Mouse (Mus musculus) 3T3-L1 (cell line): ENCODE results near the gene Fuz.

Source experiments
- DNase-seq: peaks from one replicate; pipeline ENCODE4 v3.0.0-alpha.2; 2015; ENCODE audit warnings: low read depth, low spot score

The Fuz gene

DNA sequence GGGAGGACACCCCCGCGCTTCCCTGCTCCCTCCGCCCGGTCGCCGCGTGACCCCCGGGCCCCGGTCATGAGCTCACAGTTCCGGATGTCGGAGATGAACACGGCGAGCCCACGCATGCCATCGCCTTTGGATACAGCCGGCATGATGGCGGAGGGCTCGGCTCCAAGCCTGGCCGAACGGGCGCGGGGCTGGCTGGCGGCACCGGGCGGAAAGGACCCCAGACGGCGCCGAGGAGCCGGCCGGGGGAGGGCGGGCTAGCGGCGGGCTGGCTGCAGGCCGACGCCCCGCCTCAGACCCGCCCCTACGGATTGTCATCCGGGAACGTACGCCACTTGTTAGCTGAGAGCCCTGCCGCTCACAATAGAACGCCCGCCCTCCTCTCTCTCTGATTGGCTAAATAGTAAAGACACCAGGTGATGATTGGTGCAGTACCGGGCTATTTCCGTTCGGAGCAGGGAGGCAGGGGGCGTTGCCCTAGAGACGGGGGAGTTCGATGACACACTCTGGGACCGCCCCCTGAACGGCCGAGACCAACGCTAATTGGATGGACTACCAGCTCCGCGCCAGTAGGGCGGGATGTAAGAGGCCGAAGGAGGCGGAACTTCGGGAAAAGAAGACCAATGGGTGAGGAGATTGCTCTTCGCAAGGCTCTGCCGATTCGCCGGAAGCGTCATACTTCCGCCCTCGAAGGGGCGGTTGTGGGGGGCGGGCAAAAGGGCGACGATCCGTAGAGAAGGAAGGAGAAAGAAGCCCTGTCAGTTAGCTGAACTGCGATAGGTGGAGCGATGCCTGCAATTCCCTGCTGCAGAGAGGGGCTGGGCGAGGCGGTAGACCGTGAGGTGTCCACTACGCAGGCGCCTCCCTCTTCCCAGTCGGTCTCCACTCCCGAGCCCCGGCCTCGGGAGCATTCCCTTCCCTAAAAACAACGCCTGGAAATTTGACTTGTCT is 33.6 kb downstream of the Fuz start, which contains the start of gene Ap2a1:
TSS of gene Ap2a1 (minus strand) at position 293 of the 948 bp plus-strand sequence.
- peak; percentile 99 for DNase-seq

DNA sequence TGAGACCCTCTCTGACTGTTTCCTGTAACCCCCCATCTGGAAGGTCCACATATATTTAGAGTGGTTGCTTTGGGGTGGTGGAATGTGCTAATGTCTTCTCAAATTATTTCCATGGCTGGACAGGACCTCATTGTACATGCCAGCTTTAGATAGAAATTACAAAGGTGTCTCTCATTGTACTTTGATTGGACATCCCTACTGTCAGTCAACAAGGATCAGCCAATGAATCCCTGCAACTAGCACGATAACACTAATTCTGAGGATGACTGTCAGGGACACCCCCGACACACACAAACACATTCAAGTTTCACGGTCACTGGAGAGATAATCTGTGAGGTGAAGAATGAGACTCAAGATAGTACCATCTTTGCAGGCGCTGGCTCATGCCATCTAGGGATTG is 42.8 kb downstream of the Fuz start:
- DNase-seq, result no peak

DNA sequence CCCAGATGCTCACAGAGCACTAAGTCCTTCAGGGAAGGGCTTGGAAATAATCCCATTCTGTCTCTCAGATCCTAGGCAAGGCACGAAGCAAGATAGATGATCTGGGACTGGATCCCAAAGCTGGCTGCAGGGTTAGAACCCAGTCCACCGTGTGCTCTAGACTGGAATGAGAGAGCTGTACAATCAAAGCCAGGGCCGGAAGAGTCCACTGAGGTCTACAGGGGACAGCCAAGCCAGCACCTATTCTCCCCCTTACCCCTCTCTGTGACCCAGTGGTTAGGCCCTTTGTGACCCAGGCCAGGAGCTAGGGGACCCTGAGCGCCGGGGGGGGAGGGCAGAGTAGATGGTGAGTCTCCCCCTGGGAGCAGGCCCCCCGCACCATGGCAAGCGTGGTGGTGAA is 47.0 kb downstream of the Fuz start, which contains the start of gene Tsks:
TSS of gene Tsks (plus strand) at position 301 of the 400 bp plus-strand sequence.
- no peak for DNase-seq

DNA sequence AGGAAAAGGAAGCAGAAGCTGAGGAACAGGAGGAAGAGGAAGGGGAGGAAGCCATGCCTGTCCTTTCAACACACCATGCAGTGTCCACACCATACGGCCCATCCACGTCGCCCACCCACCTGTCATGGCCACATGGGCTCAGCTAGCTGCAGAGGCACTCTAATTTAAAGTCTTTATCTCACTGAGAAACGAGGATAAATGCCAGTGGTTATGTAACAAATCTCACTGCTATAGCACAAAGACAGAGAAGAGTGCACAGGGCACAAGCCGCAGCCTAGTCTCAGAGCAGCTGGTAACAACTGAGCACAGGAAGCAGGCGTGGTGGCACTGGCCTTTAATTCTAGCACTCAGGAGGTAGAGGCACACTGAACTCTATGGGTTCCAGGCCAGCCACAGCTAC is 54.0 kb downstream of the Fuz start:
- no peak for DNase-seq

DNA sequence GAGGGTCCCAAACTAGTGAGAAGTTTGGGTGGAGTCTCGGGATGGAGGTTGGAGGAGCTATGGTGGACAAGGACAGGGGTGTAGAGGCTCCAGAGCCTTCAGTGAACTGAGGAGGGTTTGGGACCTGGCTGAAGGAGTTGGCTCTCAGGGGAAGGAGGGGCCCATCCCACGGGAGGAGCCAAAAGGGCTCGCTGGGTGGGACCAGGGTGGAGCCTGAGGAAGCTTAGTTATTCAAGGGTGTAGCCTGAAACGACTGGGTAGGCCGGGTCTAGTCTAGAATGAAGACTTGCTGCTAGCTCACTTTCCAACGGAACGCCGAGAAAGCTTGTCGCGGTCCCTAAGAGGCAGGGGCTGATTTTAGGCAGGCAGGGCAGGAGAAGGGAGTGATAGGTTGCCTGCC is 56.1 kb downstream of the Fuz start:
- DNase-seq, result peak; percentile 86
